Mouse (Mus musculus) left cerebral cortex, postnatal 10 days (tissue): Measurements from ENCODE around the gene Ldhd. TPM values are rescaled to one million over a fixed set of nuclear protein-coding genes. Genes with fewer than 3 reads are reported as not detected.

Experiments
- DNase-seq, 2 experiments: peaks; one replicate each; pipeline ENCODE4 v3.0.0; 2021 to 2022; ENCODE audit warnings: low spot score in 2 of 2, mixed read lengths in 1 of 2; ENCODE audit errors: extremely low spot score in 1 of 2
- intact Hi-C: fragments of 180-260 bp; cut with DNase I; formaldehyde crosslinking; loops from one replicate; pipeline ENCODE4 v1.15.1; 2025
- total RNA-seq, 2 experiments: library from RNA; stranded (reverse); gene quantifications; 2 replicates each; pipeline ENCODE4 v1.2.3; 2021

Ldhd gene
- total RNA-seq, 2 experiments from 2014 or later, result 1.9 to 2.2 TPM

- DNase-seq, result no peak
- intact Hi-C loops, result no loop called here
Observed at GRCm38 (mm10) chr8:111576501-111576900, 53.7 kb downstream of the Ldhd start.

DNA sequence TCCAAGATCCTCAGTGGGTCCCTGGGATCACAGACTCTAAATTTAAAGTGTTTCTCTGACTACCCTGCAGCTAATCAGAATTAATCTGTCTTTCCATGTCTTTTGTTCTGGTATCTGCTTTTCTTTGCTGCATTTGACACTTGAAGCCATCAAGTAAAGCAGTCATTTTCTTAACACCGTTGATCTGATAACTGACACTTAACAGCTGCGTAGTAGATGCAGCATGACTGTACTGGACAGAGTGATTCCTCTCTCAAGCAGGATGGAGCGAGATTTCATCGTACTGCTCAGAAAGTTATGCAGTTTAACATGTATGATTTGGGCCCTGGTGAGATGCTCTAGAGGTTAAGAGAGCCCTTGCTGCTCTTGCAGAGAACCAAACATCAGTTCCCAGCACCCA, 54.7 kb downstream of the Ldhd start:
- intact Hi-C loops, result no loop called here
- DNase-seq, result no peak

DNA sequence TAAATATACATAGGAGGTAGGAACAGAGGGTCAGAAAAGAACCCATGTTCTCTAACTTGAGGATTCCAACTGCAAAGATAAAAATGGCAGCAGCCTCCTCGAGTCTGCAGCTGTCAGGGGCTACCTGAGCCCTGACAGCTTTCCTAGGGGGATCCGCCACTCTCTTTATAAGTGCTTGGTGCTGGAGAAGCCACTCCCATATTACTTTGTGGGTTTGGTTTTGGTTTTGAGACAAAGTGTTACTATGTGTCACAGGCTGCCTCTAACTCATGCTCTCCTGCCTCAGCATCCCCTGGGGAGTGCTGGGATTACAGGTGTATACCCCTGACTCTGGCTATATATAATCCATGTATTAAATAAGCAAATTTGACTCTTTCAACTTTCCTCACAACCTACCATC, 56.2 kb downstream of the Ldhd start:
- no peak for DNase-seq
- intact Hi-C loops, result no loop called here

Other genes starting within 250 kb of the Ldhd start
- gene Fa2h, start 236.6 kb downstream of the Ldhd start, total RNA-seq, result 1 to 10 TPM; 4.1 to 5.1 TPM
- 10 to 100 TPM; 21.2 to 22.0 TPM for gene Wdr59, start 108.3 kb downstream of the Ldhd start, total RNA-seq
- 100 to 1,000 TPM; 168 to 171 TPM for gene Znrf1, start 94.3 kb downstream of the Ldhd start, total RNA-seq
- 10 to 100 TPM; 21.9 to 22.7 TPM for gene Zfp1, start 13.0 kb upstream of the Ldhd start, total RNA-seq
- gene Ctrb1, start 60.6 kb upstream of the Ldhd start, total RNA-seq, result not detected
- gene Bcar1, start 113.4 kb upstream of the Ldhd start, total RNA-seq, result 10 to 100 TPM; 46.6 to 48.1 TPM
- gene Cfdp1, start 223.9 kb upstream of the Ldhd start, total RNA-seq, result 10 to 100 TPM; 90.6 to 94.9 TPM
- gene Tmem170, start 246.4 kb upstream of the Ldhd start, total RNA-seq, result 1 to 10 TPM; 2.6 to 3.1 TPM